Mouse (Mus musculus): Measurements from ENCODE around the gene Prrc2a.

The Prrc2a gene

DNA sequence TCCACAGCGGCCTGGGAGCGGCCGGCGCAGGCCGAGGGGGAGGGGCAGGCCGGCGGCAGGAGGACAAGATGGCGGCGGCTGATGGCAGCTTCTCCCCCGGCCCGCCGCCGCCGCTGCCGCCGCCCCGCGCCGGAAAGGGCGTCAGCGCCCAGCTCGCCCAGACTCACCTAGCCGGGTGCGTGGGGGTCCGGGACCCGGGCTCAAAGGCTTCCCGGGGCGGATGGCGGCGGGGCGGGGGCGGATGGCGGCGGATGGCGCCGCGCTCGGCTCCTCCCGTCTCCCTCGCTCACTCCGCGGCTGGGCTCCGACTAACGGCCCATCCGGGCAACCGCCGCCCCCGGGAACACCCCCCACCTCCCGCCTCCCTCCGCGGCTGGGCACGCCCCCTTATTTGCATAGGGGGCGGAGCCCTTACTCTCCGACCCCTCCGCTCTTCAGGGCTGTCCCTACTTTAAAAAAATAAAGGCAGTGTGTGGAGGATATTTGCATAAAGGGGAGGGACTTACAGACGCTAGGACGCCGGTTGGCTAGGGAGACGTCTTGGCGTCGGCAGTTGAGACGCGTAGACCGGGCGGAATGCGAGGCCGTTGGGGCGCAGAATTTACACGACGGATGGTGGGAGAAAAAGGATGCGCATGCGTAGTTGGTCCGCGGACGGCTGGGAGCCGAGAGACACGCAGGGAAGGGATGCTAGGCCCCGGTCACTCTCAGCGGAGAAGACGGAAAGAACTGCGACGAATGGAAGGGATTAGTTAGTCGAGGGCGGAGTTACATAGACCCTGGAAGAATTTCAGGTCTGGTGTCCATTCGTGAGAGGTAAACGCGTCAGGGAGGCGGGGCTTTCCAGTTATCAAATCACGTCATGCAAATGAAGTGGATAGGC lies at the start of gene Prrc2a:
TSS of gene Prrc2a (minus strand) at position 330 of the 883 bp plus-strand sequence.
- DNase-seq = peak; percentile 97

DNA sequence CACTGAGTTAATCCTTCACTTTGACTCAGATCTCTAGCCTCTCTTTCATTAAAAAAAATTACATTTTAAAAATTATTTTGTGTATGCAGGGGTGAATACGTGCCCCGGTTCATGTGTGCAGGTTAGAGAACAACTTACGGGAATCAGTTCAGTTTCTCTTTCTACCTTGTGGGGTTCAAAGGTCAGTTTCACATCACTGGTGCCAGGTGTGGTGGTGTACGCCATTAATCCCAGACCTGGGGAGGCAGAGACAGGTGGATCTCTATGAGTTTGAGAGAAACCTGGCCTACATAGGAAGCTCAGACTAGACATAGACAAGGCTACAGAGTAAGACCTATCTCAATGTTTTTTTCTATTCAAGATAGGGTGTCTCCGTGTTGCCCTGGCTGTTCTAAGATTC lies 48.4 kb upstream of the Prrc2a start:
- no peak for DNase-seq

DNA sequence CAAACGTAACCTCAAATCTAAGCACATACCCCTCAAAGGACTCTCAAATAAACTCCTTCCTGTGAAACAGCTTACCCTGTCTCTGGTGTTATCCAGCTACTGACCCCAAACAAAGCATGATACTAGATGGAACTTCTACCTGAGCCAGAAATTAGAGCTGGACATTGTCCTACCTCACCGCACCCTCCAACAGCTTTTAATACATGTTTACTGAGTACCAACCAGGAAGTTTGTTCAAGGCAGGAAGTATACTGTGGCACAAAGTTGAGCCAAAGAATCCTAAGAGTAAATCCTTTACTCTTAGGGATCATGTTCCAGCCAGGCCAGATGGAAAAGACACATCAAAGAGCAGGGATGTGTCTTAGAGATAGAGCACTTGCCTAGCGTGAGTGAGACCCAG lies 45.9 kb upstream of the Prrc2a start:
- DNase-seq = no peak

DNA sequence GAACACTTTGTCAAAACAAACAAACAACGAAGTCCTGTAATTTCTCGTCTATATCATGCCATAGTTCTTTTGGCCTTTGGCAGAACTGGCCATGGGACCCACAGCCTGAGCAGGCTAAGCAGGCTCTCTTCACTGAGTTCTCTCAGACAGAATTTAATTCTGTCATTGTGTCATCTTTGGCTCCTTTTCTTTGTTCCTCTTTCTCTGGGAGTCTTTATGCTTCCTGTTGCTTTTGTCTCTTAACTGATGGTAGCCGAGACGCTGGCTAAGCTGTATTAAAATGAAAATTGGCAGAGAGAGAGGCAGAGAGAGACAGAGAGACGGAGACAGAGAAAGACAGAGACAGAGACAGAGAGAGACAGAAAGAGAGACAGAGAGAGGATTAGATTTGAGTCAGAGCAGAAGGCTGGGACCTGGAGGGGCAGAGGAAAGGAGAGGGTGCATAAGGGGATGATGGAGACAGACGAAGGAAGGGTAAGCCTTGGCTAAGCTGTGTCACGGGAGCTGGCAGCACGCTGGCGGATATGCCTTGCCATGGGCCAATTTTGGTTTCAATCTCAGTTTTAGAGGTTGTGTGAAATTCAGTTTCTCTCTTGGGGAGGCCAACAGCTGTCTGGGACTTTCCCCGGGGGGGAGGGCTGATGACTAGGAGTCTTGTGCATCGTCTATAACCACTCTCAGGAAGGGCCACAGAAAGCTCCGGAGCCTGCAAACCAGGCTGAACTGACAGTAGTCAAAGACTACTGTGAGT lies 45.3 kb upstream of the Prrc2a start:
- peak; percentile 85 to 88 for DNase-seq

DNA sequence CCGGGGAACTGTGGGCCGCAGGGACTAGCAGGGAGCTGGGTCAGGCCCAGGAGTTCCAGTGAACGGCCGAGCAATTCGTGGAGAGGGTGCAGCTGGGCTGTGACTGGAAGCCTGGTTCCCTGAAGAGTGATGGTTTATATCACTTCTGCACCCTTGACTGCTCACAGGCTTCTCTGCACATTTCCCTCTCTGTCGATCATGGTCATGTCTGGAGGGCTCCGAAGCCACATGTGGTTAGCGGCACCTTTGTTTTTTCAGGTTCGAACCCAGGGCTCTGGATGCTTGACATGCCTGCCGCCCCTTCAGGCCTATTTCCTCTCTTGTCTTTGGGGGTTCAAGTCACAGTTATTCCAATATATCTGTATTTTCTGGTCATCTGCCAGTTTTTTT lies 40.7 kb upstream of the Prrc2a start:
- DNase-seq = peak in 1 of 2 experiments; percentile 60

DNA sequence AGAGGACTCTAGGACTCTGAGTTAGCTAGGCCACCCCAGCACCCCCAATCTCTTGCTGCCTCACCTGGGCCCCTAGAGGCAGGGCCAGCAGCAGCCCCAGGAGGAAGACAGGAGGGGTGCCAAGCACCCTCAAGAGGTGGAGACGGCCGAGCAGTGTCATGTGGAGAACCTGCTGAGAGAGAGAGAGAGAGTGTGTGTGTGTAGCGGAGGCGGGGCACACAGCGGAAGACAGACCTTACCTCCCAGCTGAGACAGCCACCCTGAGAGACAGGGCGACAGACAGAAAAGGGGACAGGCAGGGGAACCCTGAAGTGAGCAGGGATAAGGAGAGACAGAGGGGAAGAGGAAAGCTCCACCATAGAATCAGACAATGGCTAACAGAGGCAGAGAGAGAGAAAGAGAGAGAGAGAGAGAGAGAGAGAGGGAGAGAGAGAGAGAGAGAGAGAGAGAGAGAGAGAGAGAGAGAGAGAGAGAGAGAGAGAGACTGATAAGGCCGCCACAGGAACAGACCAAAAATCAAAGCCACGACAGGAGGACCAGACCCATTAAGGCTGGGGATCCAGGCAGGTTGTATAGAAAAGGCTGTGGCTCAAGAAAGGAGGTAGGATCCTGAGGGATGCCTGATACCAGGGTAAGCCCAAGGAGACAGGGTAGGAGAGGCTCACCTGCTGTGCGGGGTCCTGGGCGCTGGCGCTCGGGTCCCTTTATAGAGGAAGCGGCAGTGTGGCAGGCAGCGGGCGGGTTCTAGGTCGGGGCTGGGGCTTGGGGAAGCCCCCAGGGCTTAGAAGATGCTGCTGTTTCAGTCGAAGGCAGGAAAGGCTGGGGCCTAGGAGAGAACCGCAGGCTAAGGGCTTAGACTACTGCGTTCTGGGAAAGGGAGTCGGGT lies 40.0 kb upstream of the Prrc2a start, which contains the start of gene Lta:
TSS of gene Lta (minus strand) at position 858 of the 886 bp plus-strand sequence.
- peak; percentile 77 for DNase-seq

DNA sequence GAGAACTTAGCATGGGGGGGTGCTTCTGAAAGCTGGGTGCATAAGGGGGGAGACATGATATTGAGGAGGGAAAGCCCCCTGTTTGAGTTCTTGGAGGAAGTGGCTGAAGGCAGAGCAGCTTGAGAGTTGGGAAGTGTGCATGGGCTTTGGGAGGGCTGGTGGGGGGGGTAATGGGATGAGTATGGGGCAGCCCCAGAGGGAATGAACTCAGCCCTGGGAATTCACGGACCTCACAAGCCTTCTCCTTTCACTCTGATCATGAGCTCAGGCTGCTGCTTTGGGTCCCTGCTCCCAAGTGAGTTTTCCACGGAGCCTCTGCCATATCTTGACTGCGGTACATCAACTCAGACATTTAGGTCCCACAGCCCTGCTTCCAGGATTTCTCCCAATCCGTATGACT lies 37.7 kb upstream of the Prrc2a start:
- no peak for DNase-seq

DNA sequence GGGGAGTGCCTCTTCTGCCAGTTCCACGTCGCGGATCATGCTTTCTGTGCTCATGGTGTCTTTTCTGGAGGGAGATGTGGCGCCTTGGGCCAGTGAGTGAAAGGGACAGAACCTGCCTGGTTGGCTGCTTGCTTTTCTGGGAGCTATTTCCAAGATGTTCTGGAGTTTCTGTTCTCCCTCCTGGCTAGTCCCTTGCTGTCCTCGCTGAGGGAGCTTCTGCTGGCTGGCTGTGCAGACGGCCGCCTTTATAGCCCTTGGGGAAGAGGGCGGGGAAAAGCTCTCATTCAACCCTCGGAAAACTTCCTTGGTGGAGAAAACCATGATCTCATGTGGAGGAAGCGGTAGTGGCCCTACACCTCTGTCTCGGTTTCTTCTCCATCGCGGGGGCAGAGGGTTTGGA lies 37.1 kb upstream of the Prrc2a start, which contains the start of gene Tnf:
TSS of gene Tnf (minus strand) at position 221 of the 400 bp plus-strand sequence.
- peak; percentile 60 to 61 for DNase-seq

DNA sequence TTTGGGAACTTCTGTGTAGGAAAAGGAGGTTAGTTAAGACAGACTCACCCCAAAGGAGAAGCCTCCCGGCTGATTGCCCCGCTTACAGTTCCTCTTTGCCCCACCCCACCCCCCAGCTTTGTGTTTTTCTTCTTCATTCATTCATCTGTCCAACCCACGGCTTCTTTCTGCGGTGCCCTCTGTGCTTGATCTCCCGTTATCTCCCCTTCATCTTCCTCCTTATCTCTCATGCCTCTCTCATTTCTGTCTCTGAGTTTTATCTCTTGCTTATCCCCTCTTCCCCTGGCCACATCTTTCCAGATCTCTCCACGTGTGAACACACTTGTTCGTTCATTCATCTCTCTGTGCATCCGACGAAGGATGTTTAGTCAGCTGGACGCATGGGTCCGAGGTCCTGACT lies 36.4 kb upstream of the Prrc2a start:
- DNase-seq = peak; percentile 68 to 71

DNA sequence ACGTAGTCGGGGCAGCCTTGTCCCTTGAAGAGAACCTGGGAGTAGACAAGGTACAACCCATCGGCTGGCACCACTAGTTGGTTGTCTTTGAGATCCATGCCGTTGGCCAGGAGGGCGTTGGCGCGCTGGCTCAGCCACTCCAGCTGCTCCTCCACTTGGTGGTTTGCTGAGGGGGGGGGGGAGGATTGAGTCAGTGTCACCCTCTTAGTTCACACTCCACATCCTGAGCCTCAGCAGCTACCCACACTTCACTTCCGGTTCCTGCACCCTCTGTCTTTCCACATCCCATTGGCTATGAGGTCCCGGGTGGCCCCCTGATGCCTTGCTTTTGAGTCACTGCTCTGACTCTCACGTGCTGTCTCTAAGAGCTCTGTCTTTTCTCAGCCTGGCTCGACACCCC lies 35.7 kb upstream of the Prrc2a start:
- peak; percentile 77 to 82 for DNase-seq

DNA sequence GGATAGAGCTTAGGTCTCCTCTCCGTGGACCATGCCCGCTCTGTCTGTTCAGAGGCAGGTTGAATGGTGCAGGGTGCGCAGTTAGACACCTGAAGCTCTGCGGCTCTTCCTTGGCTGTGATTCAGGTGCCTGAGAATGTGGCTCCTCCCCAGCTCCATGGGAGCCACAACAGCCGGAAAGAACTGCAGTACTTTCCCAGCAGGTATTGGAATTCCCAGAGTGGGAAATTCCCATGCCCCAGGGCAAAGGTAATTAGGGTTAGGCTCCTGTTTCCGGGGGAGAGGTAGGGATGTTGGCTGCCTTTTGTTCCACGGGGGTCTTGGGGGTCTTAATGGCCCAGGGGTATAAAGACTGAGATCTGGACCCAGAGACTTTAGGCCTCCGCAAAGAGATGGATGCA lies 34.2 kb upstream of the Prrc2a start:
- DNase-seq = no peak

DNA sequence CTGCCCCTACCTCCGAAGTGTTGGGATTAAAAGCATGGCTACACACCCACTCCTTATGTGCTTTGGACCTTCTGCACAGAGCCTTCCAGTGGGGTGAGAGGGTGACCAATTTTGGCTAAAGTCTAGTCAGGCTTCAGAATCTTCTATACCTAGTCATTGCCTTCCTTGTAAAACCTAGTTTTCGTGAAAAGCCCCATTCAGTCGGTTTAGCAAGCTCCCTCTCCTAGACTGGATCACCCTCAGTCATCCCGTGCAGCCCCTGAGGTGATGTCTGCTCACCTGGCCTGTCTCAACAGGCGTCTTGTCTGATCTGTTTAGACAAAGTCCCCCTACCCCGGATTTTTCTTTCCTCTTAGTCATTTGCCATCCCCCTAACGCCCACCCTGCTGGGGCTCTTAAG lies 33.3 kb upstream of the Prrc2a start:
- DNase-seq = no peak

DNA sequence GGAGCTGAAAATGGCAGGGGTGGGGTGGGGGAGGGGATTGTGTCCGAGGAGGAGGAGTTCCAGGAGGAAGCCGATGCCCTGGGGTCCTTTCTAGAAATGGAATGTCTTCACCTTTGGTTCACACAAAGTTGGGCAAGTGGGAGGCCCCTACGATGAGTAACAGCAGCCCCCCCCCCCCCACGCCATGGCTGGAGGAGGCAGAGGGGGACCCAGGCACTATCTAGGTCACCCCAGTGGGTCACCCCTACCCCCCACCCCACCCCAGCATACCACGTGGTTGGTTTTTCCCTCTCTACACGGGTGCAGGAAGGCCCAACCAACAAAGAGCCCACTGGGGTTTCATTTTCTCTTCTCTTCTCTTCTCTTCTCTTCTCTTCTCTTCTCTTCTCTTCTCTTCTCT lies 32.4 kb upstream of the Prrc2a start:
- no peak for DNase-seq

DNA sequence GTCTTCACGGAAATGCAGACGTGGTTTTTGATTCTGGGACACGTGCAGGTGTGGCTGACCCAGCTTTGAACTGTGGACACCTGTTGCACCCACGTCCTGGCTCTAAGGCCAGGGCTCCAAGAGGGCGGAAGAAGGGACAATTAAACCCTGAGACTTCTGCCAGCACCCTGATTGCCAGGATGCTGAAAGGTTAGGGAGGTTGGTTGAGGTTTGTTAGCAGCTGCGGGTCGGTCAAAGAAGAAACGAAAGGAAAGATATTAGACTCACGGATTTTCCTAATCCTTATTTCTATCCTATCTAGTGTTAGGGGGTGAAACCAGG lies 31.6 kb upstream of the Prrc2a start:
- peak; percentile 38 to 48 for DNase-seq

DNA sequence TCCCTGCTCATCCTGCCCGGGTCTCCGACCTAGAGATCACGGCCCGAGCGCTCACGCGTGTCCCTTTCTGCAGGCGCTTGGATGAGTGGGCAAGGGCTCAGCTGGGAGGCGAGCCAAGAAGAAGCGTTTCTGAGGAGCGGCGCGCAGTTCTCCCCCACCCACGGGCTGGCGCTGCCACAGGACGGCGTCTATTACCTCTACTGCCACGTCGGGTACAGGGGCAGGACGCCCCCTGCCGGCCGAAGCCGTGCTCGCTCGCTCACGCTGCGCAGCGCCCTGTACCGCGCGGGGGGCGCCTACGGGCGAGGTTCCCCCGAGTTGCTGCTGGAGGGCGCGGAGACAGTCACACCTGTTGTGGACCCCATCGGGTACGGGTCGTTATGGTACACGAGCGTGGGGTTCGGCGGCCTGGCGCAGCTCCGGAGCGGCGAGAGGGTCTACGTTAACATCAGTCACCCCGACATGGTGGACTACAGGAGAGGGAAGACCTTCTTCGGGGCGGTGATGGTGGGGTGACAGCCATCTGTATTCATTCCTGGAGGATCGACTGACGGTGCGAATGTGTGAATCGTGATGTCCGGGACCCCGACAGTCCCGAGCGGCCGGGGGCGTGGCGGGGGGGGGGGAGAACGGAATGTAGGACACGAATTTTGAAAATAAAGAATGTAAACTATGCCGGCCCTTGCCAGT lies 31.1 kb upstream of the Prrc2a start:
- DNase-seq = peak; percentile 95 to 96

DNA sequence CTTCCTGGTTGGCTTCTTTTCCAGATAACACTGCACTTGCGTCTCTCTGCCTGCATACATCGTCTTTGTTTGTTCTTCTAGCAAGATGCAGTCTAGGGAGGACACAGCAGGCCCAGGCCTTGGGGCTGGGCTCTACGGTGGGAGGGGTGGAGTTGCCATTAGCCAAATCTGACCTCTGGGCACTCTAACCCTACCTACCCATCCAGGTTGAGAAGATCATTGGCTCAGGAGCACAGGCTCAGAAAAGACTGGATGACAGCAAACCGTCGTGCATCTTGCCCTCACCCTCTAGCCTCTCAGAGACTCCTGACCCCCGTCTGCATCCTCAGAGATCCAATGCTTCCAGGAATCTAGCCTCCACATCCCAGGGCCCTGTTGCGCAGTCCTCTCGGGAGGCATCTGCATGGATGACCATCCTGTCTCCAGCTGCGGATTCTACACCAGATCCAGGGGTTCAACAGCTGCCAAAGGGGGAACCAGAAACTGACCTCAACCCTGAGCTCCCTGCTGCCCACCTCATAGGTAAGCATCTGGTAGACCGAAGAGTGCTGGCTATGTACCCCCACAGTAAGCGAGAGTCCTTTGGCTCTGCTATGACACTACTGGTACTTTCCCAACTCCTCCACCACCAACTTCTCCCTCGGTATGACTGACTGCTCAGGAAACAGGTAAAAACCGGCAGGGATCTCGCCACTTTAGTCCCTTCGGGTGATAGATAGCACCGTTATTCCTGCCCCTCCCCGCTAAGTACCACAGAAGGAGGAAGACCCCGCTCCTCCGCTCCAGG lies 30.3 kb upstream of the Prrc2a start:
- peak; percentile 54 to 62 for DNase-seq

DNA sequence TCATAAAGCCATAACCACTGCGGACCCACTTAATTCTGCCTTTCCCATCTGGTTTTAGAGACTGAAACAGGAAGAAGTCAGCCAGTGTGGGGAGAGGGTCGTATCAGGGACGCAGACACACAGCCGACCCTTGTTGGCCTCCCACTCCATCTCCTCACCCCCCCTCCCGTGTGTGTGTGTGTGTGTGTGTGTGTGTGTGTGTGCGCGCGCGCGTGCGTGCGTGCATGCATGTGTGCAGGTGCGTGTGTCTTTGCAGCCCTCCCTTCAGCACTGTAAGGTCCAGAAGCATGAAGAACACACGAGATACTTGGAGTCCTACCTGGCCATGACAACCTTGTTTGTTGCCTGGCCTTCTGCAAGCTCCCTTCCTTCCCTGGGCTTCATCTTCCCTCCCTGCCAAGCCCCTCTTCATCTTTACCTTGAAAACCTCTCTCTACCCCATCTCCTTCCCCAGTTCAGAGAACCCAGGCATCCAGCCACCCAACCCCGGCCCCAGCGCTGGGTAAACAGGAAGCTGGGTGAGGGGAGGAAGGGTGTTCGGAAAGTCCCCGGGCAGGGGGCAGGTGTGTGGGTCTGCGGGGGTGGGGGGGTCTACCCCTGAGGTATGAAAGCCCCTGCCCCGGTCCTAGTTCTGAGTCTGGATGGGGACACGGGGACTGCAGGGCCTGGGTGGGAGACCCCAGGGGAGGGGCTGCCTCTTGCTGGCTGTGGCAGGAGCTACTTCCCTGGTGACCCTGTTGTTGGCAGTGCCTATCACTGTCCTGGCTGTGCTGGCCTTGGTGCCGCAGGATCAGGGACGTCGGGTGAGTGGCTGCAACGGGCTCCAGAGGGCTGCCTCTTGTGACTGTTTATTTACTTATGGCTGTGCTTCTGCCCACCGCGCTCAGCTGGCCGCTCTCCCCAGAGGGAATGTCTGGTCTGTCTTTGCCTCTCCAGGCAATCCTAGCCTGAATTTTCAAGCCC lies 29.5 kb upstream of the Prrc2a start, which contains the start of gene Ltb:
TSS of gene Ltb (plus strand) at position 559 of the 963 bp plus-strand sequence.
- peak; percentile 81 to 84 for DNase-seq

DNA sequence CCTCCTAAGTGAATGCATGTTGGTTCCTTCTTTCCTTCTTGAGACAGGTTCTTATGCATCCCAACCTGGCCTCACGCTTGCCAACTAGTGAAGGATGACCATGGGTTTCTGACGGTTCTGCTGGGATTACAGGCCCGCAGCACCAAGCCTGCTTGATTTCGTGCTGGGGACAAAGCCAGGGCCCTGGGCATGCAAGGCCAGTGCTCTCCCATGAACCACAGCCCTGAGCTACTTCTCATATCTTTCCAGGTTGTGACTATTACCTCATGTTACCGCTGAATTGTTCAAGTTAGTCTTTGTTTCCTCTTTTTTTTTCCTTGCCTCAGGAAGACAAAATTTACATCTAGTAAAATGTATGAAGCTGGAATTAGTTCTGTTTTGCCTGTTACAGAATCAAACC lies 28.2 kb upstream of the Prrc2a start:
- peak; percentile 47 to 51 for DNase-seq

DNA sequence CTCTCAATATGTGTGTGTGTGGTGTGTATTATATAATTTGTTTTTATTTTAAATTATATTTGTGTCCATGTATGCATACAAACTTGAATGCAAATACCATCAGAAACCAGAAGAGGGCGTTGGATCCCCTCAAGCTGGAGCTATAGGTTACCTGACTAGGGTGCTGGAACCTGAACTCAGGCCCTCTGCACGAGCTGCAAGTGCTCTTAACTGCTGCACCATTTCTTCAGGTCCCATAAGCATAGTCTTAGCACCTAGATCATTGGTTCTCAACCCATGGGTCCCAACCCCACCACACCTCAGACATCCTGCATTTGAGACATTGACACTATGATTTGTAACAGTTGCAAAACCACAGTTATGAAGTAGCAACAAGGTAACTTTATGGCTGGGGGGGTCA lies 27.0 kb upstream of the Prrc2a start:
- DNase-seq = no peak

DNA sequence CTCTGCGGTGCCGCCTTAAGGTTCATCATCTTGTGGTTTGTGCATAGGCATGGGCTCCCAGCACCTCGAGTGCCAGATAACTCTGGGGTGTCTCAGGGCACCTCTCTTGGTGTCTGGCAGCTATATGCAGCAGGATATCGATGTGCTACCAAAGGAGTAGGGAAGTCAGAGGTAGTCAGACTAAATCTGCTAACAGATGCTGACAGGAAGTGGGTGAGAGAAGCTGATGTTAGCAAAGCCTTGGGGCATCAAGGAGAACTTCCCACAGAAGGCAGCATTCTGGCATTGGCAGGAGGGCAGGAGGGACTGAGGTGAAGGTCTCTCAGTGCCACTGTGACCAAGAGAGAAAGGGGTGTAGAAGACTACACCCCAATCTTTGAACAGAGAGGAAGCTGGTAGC lies 25.4 kb upstream of the Prrc2a start:
- DNase-seq = peak; percentile 58
